Mouse (Mus musculus) adrenal gland, adult 18-20 months (tissue): ENCODE results near the gene Apod. TPM values are rescaled to one million over a fixed set of nuclear protein-coding genes. Genes with fewer than 3 reads are reported as not detected.
"Not testable (repeated sequence)": the region's sequence is repeated elsewhere in the genome, so short reads cannot be mapped to it uniquely, and the experiment has no call there.

Source experiments
- DNase-seq, 2 experiments: peaks; one replicate each; pipeline ENCODE4 v3.0.0; 2021 to 2022; ENCODE audit warnings: low spot score in 2 of 2
- total RNA-seq, 2 experiments: library from RNA; stranded (reverse); gene quantifications; 1 replicate in 1 of 2; 2 replicates in 1 of 2; pipeline ENCODE4 v1.2.3; 2021

The Apod gene
- total RNA-seq, 2 experiments from 2014 or later: 7.3 to 13.7 TPM

GRCm38 (mm10) chr16:31325120-31325519 lies 10.5 kb upstream of the Apod start:
- no peak for DNase-seq

DNA sequence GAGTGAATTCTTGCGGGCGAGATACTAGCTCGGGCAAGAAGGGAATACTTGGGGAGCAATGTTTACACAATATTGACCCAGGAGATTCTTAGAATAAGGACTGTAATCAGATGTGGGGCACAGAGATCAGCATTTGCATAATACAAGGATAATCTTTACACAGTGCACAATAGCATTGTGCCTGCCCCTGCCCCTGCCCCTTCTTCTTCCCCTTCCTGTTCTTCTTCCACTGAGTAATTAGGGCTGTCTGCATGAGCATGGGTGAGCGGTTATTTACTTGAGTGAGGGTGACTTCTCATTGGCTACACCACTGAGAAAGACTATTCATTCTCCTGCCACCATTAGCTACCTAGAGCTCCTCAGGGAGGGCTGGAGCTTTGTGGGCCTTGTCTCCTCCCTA lies 6.9 kb upstream of the Apod start:
- no peak for DNase-seq

DNA sequence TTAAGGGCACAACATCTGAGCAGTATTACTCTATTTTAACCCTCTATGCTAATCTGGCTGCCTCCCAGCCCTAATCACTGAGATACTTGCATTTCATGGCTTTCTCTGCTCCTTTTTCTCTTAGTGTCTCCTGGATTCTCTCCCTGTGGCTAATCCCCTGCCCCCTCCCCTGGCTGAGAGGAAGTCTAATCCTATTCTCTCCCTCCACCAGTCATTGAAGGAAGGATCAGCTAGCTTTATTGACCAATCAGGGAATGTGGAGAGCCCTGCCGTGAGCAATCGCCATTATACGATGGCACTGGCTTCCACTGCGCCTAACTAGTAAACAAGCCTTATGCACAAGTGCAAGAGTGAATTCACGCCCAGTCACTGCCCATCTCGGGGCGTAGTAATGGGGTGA lies 6.3 kb upstream of the Apod start:
- no peak for DNase-seq

GRCm38 (mm10) chr16:31319723-31320122 lies 5.1 kb upstream of the Apod start:
- DNase-seq: not testable (repeated sequence)

DNA sequence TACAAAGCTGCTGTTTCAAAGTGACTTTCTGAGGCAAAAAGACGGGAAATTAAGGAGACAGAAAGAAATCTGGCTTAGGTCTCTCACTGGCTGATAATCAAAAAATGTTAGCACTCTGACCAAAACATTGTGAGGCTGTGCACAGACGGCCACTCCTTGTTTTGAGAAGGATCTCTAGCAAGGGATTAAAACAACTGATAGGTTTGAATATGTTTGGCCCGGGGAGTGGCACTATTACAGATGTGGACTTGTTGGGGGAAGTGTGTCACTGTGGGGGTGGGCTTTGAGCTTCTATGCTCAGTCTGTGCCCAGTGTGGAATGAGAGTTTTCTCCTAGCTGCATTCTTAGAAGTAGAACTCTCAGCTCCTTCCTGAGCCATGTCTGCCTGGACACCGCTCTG lies 4.7 kb upstream of the Apod start:
- DNase-seq: no peak

DNA sequence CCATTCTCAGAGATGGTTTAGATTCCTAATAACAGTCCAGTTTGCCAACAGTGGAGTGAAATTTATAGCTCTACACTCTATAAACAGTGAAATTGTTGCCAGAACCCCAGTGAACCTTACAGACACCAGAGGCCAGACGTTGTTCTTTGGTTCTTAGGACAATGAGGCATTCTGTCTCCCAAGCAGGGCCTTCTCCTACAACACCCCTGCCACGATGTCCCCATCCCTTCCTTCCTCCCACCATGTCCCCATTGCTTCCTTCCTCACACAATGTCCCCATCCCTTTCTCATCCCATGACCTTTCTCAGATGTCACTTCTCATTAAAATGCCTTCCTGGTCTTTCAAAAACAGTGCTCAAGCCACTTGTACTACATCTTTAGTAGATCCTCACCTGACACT lies 3.8 kb upstream of the Apod start:
- no peak for DNase-seq

DNA sequence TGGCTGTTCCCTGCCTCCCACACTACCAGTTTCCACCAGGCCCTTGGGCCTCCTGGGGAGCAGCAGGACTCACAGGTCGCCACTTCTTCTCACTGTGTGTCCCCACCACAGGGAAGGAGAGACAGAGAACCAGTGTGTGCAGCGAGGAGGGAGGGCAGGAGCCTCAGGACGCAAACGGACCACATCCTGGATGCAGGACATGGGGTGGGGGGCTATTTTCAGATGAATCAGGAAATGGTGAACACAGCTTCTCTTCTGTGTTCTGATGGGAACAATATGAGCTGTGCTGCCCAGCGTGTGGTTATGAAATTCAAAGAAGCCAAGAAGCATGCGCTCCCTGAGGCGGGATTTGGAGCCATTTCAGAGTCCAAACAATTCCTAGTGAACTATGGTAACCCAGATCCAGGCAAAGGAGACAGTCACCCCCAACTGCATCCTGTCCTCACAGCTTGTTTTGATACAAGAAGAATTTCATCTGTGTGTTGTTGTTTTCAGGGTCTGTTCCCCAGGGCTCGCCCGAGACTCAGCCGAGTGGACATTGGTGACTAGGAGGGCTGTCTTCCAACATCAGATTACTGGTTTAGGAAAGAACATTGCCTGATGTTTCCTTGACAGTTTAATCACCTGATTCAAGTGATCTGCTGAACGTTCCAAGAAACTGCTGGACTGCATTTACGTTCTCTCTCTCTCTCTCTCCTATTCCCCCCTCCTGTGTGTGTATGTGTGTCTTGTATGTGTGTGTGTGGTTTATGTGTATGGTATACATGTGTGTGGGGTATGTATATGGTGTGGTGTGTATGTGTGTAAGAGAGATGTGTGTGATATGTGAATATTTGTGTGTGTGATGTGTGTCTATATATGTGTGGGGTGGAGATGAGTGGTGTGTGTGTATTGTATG lies 1.9 kb upstream of the Apod start:
- not testable (repeated sequence) for DNase-seq

GRCm38 (mm10) chr16:31315294-31315693 lies 686 bp upstream of the Apod start:
- DNase-seq: no peak

DNA sequence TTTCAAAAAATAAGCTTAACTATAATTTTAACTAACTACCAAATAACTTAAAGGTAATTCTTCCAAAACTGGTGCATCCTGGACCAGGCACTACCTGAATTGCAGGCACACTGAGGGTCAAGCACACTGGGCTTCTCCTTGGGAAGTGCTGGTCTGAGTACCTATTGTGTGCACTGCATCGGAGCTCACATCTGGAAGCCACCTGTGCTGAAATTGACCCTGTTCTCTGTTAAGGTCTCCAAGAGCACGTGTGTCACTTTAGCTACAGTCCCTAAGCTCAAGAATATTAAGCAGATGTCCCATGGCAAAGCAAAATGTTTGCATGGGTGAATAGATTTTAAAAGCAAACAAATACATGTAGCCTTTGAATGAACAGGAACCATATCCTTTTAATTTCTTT lies 997 bp downstream of the Apod start:
- DNase-seq: no peak

DNA sequence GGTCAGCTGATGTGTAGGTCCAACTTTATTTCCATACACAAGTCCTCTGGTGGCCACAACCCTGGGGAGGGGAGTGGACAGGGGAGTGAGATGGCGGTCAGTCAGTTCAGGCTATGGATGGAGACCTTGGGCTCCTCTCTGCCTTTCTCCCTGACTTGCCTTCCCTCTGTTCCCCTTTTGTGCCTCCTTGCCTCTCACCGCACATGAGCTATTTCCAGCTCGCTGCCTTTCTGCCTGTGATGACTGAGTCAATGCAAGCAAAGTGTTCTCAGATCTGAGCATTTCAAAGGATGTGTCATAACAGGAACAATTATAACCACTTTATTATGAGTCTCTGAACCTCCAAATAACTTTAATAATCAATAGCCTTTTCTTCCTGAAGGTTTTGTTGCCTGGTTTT lies 2.3 kb downstream of the Apod start:
- DNase-seq: no peak

- no peak for DNase-seq
Measured at GRCm38 (mm10) chr16:31305199-31305919, 9.2 kb downstream of the Apod start.

GRCm38 (mm10) chr16:31303276-31303675 lies 11.3 kb downstream of the Apod start:
- no peak for DNase-seq

DNA sequence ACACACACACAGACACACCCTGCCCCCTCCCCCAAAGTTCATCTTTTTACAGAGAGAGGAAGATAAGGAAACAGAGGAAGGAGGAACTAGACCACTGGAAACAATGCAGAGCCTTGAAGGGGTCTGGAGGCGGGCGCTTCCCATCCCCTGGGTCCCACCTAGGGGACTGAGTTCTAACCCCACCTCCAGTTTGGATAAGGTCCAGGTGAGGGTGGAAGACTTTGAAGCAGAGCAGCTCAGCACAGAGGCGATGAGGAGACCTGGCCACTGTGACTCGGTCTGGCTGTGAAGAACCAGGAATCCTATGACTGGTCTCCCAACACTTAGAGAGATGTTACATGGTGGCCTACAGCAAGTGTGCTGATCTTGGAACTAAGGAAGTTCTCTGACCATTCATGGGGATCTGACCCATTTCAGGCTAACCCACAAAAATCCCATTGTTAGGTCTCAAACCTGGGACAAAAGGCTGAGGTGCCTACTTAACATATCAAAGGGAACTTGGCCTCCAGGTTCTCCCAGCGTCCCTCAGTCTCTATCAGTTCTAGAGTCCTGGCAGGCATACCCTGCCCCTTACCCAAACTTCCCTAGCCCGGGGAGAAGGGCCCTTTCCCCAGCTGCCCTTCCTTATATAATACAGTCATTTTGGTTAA lies 13.6 kb downstream of the Apod start:
- no peak for DNase-seq

DNA sequence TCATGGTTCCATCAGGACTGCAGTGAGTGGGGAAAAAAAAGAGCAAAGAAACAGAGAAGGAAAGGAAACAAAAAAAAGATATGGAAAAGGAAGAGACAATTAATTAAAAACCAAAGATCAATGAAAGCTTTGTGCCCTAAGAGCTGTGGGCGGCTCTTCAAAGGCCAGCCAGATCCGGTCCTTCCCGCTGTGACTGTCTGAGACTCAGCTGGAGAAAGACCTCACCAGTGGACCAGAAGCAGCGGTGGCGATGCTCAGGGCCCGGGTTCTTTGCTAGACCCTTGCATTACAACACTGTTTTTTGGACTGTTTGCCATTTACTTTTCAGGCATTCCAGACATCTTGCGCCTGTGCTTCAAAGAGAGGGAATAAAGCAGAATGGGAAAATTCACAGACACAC lies 14.1 kb downstream of the Apod start:
- DNase-seq: no peak

- no peak for DNase-seq
Measured at GRCm38 (mm10) chr16:31299960-31300353, 14.7 kb downstream of the Apod start.

GRCm38 (mm10) chr16:31299164-31299959 lies 15.2 kb downstream of the Apod start:
- no peak for DNase-seq

DNA sequence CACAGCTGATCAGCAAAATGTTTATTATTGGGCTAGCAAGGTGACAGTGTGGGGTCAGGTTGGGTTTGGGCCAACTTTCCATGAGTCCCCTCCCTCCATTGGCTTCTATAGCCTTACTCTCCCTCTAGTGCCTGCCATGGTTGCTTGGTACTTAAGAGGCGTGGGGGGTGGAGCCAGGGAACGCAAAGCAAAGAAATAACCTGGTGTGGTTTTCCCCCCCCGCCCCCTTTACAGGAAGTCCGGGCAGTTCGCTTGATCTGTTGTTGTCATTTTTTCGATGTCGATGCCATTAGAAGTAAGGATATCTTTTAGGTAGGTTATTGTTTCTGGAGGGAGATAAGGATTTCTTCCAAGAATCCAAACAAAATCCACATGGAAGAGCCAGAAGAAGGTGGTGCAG lies 17.5 kb downstream of the Apod start:
- no peak for DNase-seq

GRCm38 (mm10) chr16:31293761-31294160 lies 20.8 kb downstream of the Apod start:
- DNase-seq: no peak

GRCm38 (mm10) chr16:31290751-31291365 lies 23.8 kb downstream of the Apod start:
- no peak for DNase-seq

DNA sequence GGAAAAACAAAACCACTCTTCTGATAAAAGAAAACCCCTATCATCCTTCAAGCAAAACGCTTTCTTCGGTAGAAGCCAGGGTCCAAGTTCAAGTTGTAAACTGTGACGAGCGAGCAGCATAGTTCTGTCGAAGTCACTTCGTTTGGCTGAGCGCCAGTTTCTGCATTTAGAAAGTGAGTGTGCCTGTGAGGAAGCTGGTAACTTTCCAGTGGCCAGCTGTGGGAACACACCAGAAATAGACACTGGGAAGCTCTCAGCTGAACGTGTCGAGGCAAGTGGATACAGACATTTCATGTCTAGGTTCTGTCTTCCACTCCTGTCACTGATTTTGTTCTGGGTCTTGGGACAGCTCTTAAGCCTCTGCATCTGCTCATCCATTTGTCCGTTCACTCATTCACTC lies 24.3 kb downstream of the Apod start:
- DNase-seq: peak; percentile 74 to 80

- no peak for DNase-seq
Measured at GRCm38 (mm10) chr16:31287712-31288111, 26.9 kb downstream of the Apod start.
